Mouse (Mus musculus) forebrain, postnatal 0 days (tissue): ENCODE measurements around the gene Fam189a1. TPM values are rescaled to one million over a fixed set of nuclear protein-coding genes. Genes with fewer than 3 reads are reported as not detected.

Experiments
- ATAC-seq: fragments of 200-750 bp; cut with Nextera tagmentation; 2 replicates; pipeline ENCODE4 v1.8.0; 2017; ENCODE audit warnings: mild to moderate bottlenecking, moderate library complexity
- DNase-seq: peaks from one replicate; pipeline ENCODE4 v3.0.0-alpha.2; 2015
- H3K27ac ChIP-seq: fragments of 300-500 bp; sonication (generic); 2 replicates; pipeline ENCODE4 v1.5.1; 2014; ENCODE audit warnings: low read depth, mild to moderate bottlenecking, antibody characterized with exemption, low read length, moderate library complexity, mixed read lengths
- H3K27me3 ChIP-seq: fragments of 300-500 bp; sonication (generic); 2 replicates; pipeline ENCODE4 v1.6.1; 2014; ENCODE audit warnings: mild to moderate bottlenecking, low read length, mixed read lengths; ENCODE audit not compliant: insufficient read depth
- H3K36me3 ChIP-seq: fragments of 300-500 bp; sonication (generic); 2 replicates; pipeline ENCODE4 v1.6.1; 2014; ENCODE audit warnings: mild to moderate bottlenecking, moderate library complexity; ENCODE audit not compliant: insufficient read depth
- H3K4me1 ChIP-seq: fragments of 300-500 bp; sonication (generic); 2 replicates; pipeline ENCODE4 v1.6.1; 2014; ENCODE audit warnings: antibody characterized with exemption; ENCODE audit not compliant: insufficient read depth
- H3K4me2 ChIP-seq: fragments of 300-500 bp; sonication (generic); 2 replicates; pipeline ENCODE4 v1.6.1; 2014; ENCODE audit warnings: low read depth, mild to moderate bottlenecking, moderate library complexity
- H3K4me3 ChIP-seq: fragments of 300-500 bp; sonication (generic); 2 replicates; pipeline ENCODE4 v1.5.1; 2014; ENCODE audit warnings: low read depth, low read length, mixed read lengths
- H3K9ac ChIP-seq: fragments of 300-500 bp; sonication (generic); 2 replicates; pipeline ENCODE4 v1.6.1; 2014; ENCODE audit warnings: mild to moderate bottlenecking
- H3K9me3 ChIP-seq: fragments of 300-500 bp; sonication (generic); 2 replicates; pipeline ENCODE4 v1.6.1; 2016; ENCODE audit warnings: low read length
- CTCF ChIP-seq: sonication (generic); IDR thresholded peaks from 2 replicates; pipeline ENCODE4 v1.5.1; 2016; ENCODE audit warnings: antibody characterized with exemption, control low read depth, low read depth
- WGBS: fragments of 180-500 bp; shearing (Covaris S2); extraction: QIAGEN DNeasy Blood & Tissue Kit; methylation state at CpG from one replicate; pipeline ENCODE4 v1.1.7; 2014; 5-methylcytosine and 5-hydroxymethylcytosine counted together
- polyA plus RNA-seq: library from polyadenylated mRNA; unstranded; fragments of >200 nt; fragmentation: Nextera tagmentation; extraction: Ambion mirVana; gene quantifications from 2 replicates; pipeline ENCODE4 v1.2.1, GENCODE M21; 2015
- total RNA-seq: library from RNA; depleted of rRNA; stranded (reverse); fragments of >200 nt; gene quantifications from 2 replicates; pipeline ENCODE4 v1.2.3, GENCODE M21; 2014

Fam189a1 gene
- total and polyA plus RNA-seq, 2 experiments from 2014 or later, result 15.2 to 20.8 TPM

DNA sequence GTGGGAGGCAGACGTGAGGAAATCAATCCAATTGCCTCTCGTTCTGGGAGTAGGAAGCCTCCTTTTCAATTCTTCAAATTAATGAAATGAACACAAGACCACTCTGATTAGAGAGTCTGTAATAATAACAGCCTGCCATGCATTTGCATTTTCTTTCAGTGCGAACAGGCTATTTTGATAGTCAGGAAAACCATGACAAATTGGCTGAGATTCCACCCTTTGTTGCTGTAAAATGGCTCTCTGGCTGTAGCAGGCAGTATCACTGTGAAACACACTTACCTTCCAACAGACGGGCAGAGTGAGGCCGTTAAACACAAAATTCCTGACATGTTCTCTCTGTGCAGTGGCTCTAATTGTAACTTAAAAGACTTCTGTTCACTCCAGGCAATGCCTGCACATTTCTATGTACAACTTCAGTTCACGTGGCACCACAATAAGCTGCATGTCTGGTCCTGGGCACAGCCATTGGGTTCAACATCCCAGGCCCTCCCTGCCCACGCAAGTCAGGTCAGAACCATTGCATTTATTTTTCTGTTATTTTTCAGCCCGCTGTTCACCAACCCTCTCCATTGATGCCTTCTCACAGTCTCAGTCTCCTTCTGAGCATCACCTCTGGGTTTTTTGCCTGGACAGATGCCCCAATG lies 138.2 kb downstream of the Fam189a1 start:
- no peak overlapping the region for H3K4me2 ChIP-seq
- H3K36me3 ChIP-seq, result no peaks in the 10 kb centered on the region
- H3K27ac ChIP-seq, result peak overlapping the region; percentile 36; the same call in 1 of the 2 replicates
- no peaks in the 10 kb centered on the region for H3K27me3 ChIP-seq
- H3K4me3 ChIP-seq, result no peak overlapping the region
- H3K9me3 ChIP-seq, result no peaks in the 10 kb centered on the region
- 23% methylated on average over 8 of the region's 8 CpGs for WGBS
- peak; percentile 83 for ATAC-seq
- no peaks in the 10 kb centered on the region for H3K4me1 ChIP-seq
- DNase-seq, result peak; percentile 66
- TF ChIP-seq CTCF, result no peak
- H3K9ac ChIP-seq, result no peak overlapping the region

DNA sequence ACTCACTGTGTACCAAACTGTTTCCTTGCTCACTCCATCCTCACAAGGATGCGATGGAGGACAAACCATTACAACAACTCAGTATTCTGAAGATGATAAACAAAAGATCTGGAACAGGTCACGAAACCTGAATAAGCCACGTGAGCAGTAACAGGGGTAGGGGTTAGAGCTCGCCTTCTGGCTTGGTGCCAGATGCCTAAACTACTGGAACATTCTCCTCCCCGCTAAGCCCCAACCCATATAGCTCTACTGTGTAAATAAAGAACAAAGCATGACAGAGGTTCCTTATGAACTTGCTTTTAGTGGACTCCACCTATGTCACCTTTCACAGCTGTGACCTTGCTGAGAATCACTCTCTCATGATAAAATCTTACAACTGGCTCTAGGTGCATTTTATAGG lies 139.0 kb downstream of the Fam189a1 start:
- Histone ChIP-seq H3K36me3 (no peaks in the 10 kb centered on the region), H3K9ac (no peak overlapping the region), H3K4me2 (no peak overlapping the region), H3K27me3 (no peaks in the 10 kb centered on the region), H3K4me3 (no peak overlapping the region), H3K9me3 (no peaks in the 10 kb centered on the region), H3K4me1 (no peaks in the 10 kb centered on the region), H3K27ac (no peak overlapping the region)
- ATAC-seq (no peak), DNase-seq (no peak)
- no peak for TF ChIP-seq CTCF
- 46% methylated on average over 5 of the region's 5 CpGs for WGBS

DNA sequence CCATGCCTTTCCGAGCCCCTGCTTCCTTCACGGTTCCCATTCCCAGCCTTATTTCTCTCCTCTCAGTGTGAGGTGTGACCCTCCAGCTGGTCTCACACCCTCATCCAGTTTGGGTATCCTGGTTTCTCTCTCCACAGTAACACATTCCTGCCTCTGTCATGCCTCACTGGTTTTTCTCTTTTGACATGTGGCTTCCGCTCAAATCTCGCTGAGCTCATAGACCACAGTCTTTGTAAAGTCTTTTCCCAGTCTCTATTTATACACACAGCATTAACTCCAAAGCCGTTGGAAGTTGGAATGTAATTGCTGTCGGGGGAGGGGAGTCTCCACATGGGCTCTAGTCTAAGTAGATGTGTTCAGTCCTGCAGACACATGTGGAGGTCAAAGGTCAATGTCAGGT lies 145.2 kb downstream of the Fam189a1 start:
- Histone ChIP-seq H3K36me3 (no peaks in the 10 kb centered on the region), H3K4me1 (no peaks in the 10 kb centered on the region), H3K9me3 (no peaks in the 10 kb centered on the region), H3K27ac (no peak overlapping the region), H3K9ac (no peak overlapping the region), H3K27me3 (no peaks in the 10 kb centered on the region), H3K4me3 (no peak overlapping the region), H3K4me2 (no peak overlapping the region)
- TF ChIP-seq CTCF, result no peak
- no peak for DNase-seq
- ATAC-seq, result peak; percentile 43; the same call in 1 of the 2 replicates
- 20% methylated on average over 6 of the region's 6 CpGs for WGBS

DNA sequence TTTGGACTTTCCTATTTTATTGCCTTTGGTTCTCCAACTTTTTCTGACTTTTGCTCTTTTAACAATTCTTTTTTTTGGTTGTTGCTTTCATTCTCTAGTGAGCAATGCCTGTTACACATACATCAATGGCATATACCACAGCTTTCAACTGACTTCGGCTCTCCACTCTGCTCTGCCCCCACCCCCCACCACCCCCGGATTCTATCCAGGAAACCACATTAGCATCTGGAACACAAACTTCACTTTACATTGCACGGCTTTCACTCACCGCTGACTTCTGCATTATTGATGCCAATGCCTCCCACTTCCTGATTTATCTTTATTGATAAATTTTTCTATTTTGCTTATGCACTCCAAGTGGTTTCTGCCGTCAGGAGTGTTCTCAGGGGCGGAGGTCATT lies 146.1 kb downstream of the Fam189a1 start:
- Histone ChIP-seq H3K27me3 (no peaks in the 10 kb centered on the region), H3K9me3 (no peaks in the 10 kb centered on the region), H3K9ac (no peak overlapping the region), H3K4me3 (no peak overlapping the region), H3K4me1 (no peaks in the 10 kb centered on the region), H3K36me3 (no peaks in the 10 kb centered on the region), H3K27ac (no peak overlapping the region), H3K4me2 (no peak overlapping the region)
- TF ChIP-seq CTCF, result no peak
- DNase-seq (no peak), ATAC-seq (no peak)
- 72% methylated on average over 6 of the region's 6 CpGs for WGBS

DNA sequence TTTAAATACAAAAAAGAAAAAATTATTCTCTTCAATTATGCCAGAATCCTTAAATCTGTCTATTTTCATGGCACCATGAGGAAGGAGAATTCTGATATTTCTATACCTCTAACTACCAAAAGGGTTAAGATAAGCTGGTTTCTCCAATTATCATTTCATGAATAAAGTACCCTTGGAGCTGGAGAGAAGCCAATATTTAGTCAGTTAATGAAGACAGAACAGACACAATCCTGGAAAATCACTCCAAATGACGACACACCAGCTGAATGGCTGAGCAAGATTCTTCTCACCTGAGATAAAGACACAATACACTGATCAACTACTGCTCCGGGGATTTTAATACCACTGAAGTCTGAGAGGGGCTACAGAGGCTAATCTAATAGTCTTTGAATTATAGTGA lies 150.6 kb downstream of the Fam189a1 start:
- DNase-seq, result no peak
- WGBS, result 24% methylated on average over 2 of the region's 2 CpGs
- ATAC-seq, result no peak

DNA sequence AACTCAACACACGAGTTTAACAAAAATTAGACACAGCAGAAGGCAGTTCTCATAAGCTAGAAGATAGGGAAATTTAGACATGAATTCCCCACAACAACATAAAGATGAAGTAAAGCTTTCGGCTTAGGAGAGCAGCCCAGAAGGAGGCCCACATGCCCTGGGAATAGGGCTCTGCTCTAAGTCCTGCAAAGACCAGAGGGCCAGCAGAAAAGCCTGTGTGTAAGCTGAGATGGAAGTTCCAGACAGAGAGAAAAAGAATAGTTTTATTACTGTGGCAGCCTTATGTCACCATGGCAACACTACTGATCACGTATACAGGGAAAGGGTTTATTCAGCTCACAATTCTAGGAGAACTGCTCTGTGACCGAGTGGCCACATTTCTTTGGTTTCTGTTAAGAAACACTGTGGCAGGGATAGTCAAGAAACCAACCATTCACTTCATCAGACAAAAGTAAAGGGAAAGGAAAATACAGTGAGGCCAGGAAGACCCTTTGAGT lies 156.6 kb downstream of the Fam189a1 start:
- H3K4me2 ChIP-seq, result no peak overlapping the region
- no peaks in the 10 kb centered on the region for H3K36me3 ChIP-seq
- H3K27me3 ChIP-seq, result no peaks in the 10 kb centered on the region
- no peak overlapping the region for H3K27ac ChIP-seq
- H3K9ac ChIP-seq, result no peak overlapping the region
- no peak overlapping the region for H3K4me3 ChIP-seq
- TF ChIP-seq CTCF, result no peak
- peak; percentile 77 for ATAC-seq
- WGBS, result 37% methylated on average over 4 of the region's 4 CpGs
- no peaks in the 10 kb centered on the region for H3K9me3 ChIP-seq
- no peaks in the 10 kb centered on the region for H3K4me1 ChIP-seq
- DNase-seq, result peak; percentile 45

More for the DNA sequence above, 150.6 kb downstream of the Fam189a1 start:
- Histone ChIP-seq H3K4me3 (no peak overlapping the region), H3K4me1 (no peaks in the 10 kb centered on the region), H3K27ac (no peak overlapping the region), H3K27me3 (no peaks in the 10 kb centered on the region), H3K4me2 (no peak overlapping the region), H3K36me3 (no peaks in the 10 kb centered on the region), H3K9ac (no peak overlapping the region), H3K9me3 (no peaks in the 10 kb centered on the region)
- no peak for TF ChIP-seq CTCF

DNA sequence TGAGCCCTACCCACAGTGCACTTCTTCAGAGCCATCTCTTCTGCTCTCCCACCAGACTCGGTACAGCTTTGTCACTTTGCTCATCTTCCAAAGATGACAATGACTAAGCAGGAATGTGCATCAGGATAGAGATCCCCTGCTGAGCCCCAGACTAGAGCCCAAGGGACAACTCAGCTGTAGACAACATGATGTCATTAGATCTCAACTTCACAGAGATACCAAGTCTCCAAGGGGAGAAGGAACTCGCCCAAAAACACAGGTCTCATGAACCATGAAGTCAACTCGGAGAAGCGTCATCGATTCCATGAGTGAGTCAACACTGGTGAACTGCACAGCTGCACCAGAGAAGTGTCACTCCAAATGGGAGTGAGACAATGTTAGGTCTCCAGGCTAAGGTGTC lies 158.6 kb downstream of the Fam189a1 start:
- WGBS, result 91% methylated on average over 5 of the region's 5 CpGs

More for the DNA sequence above, 158.6 kb downstream of the Fam189a1 start:
- no peaks in the 10 kb centered on the region for H3K4me1 ChIP-seq
- no peak for TF ChIP-seq CTCF
- no peak overlapping the region for H3K4me2 ChIP-seq
- no peaks in the 10 kb centered on the region for H3K36me3 ChIP-seq
- no peak overlapping the region for H3K4me3 ChIP-seq
- DNase-seq (no peak), ATAC-seq (no peak)
- H3K27me3 ChIP-seq, result no peaks in the 10 kb centered on the region
- H3K9me3 ChIP-seq, result no peaks in the 10 kb centered on the region
- no peak overlapping the region for H3K27ac ChIP-seq
- H3K9ac ChIP-seq, result no peak overlapping the region
